Mouse (Mus musculus) hindbrain, postnatal 0 days (tissue): ENCODE data around the gene Tle3. TPM values are rescaled to one million over a fixed set of nuclear protein-coding genes. Genes with fewer than 3 reads are reported as not detected.

ENCODE experiments used
- ATAC-seq: fragments of 200-750 bp; cut with Nextera tagmentation; 2 replicates; pipeline ENCODE4 v1.8.0; 2017; ENCODE audit warnings: mild to moderate bottlenecking, moderate TSS enrichment, moderate library complexity
- DNase-seq: peaks from one replicate; pipeline ENCODE4 v3.0.0-alpha.2; 2015; ENCODE audit warnings: low spot score
- H3K27ac ChIP-seq: fragments of 300-500 bp; sonication (generic); 2 replicates; pipeline ENCODE4 v1.5.1; 2014; ENCODE audit warnings: mild to moderate bottlenecking
- H3K27me3 ChIP-seq: fragments of 300-500 bp; sonication (generic); 2 replicates; pipeline ENCODE4 v1.6.1; 2014; ENCODE audit warnings: low read length, mixed read lengths; ENCODE audit not compliant: insufficient read depth
- H3K36me3 ChIP-seq: fragments of 300-500 bp; sonication (generic); 2 replicates; pipeline ENCODE4 v1.6.1; 2014; ENCODE audit warnings: low read length, mixed read lengths; ENCODE audit not compliant: insufficient read depth
- H3K4me1 ChIP-seq: fragments of 300-500 bp; sonication (generic); 2 replicates; pipeline ENCODE4 v1.6.1; 2014; ENCODE audit warnings: antibody characterized with exemption, low read length, mixed read lengths; ENCODE audit not compliant: insufficient read depth
- H3K4me2 ChIP-seq: fragments of 300-500 bp; sonication (generic); 2 replicates; pipeline ENCODE4 v1.6.1; 2014; ENCODE audit warnings: low read depth, mild to moderate bottlenecking, low read length, moderate library complexity, mixed read lengths
- H3K4me3 ChIP-seq: fragments of 300-500 bp; sonication (generic); 2 replicates; pipeline ENCODE4 v1.5.1; 2014; ENCODE audit warnings: low read length
- H3K9ac ChIP-seq: fragments of 300-500 bp; sonication (generic); replicated peaks from 2 replicates; pipeline ENCODE4 v1.6.1; 2014; ENCODE audit warnings: mild to moderate bottlenecking, low read length, moderate library complexity, mixed read lengths
- H3K9me3 ChIP-seq: fragments of 300-500 bp; sonication (generic); 2 replicates; pipeline ENCODE4 v1.6.1; 2016; ENCODE audit warnings: low read length, mixed read lengths
- CTCF ChIP-seq: IDR thresholded peaks from 2 replicates; pipeline ENCODE4 v1.5.1; 2016; ENCODE audit warnings: antibody characterized with exemption, control low read depth, low read depth
- WGBS: fragments of 180-500 bp; shearing (Covaris S2); extraction: QIAGEN DNeasy Blood & Tissue Kit; methylation state at CpG from one replicate; pipeline ENCODE4 v1.1.7; 2014; 5-methylcytosine and 5-hydroxymethylcytosine counted together
- polyA plus RNA-seq: library from polyadenylated mRNA; unstranded; fragments of >200 nt; fragmentation: Nextera tagmentation; extraction: Ambion mirVana; gene quantifications from 2 replicates; pipeline ENCODE4 v1.2.1, GENCODE M21; 2015
- total RNA-seq: library from RNA; depleted of rRNA; stranded (reverse); fragments of >200 nt; gene quantifications from 2 replicates; pipeline ENCODE4 v1.2.3, GENCODE M21; 2014; rRNA removed

The Tle3 gene
- total RNA-seq = 74.1 and 81.3 TPM in 2 replicates
- polyA plus RNA-seq = 15.5 and 17.7 TPM in 2 replicates

DNA sequence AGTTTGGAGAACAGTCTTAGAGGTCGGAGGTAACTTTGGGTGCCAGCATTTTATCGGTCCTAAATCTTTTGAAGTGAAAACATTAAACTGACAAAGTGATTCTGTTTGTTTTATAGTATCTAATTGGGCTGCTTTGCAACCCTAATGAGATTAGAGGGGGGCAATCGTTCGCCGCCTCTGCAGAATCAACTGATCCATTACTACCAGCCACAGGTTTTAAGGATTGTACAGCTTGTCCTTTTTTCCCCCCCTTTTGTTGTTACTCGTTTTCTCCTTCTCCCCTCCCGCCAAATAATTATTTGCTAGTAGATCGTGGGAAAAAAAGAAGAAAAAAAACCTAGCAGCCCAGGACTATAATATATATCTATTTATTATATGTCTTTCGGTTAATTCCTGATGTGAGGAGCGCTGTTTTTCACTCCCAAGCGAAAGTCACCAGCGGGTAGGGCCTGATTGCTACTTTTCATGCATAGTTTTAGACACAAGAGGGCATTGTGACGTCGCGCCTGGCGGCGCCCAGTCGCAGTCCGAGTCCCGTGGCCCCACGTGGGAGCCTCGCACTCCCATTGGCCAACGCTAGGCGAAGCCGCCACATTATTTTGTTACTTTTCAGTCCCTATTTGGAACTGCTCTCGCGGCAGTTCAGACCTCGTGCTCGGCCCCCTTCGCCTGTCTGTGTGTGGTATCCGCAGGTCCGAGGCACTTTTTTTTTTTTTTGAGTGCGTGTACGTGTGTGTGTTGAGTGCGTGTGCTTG is at the start of gene Tle3:
Gene Tle3 (plus strand): TSS at position 612 of the 755 bp plus-strand sequence.
- Histone ChIP-seq H3K4me2 (peak within 1 kb of the TSS; percentile 75), H3K4me3 (peak within 1 kb of the TSS; percentile 83), H3K9ac (peak within 1 kb of the TSS; percentile 96), H3K36me3 (no peaks in the 10 kb centered on the region), H3K4me1 (peaks cover 36% of the 10 kb centered on the region), H3K27ac (peak within 1 kb of the TSS; percentile 93), H3K27me3 (no peaks in the 10 kb centered on the region), H3K9me3 (no peaks in the 10 kb centered on the region)
- ATAC-seq (peak; percentile 81), DNase-seq (peak; percentile 100)
- under 1% methylated on average over 35 of the region's 35 CpGs for WGBS
- peak; percentile 78 for TF ChIP-seq CTCF

DNA sequence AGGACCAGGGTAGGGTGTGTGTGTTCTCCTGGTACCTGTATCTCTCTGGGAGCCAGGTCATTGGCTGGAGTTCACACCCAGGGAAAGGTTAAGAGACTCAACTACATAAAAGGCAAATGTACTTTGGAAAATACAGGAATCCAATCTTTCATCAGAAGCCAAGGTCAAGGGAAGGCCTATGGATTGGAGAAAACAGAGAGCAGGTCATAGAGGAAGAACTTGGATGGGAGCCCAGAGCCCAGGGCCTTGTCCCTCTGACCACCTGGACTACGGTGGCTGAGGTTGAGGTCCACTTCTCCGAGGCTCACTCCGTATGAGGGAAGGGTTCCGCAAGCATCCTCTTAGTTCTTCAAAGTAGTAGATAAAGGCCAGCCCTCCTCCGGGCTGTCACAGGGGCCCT is 48.9 kb upstream of the Tle3 start:
- Histone ChIP-seq H3K36me3 (no peaks in the 10 kb centered on the region), H3K9me3 (no peaks in the 10 kb centered on the region), H3K4me1 (peaks cover 14% of the 10 kb centered on the region), H3K9ac (no peak overlapping the region), H3K27ac (no peak overlapping the region), H3K4me2 (no peak overlapping the region), H3K27me3 (no peaks in the 10 kb centered on the region), H3K4me3 (no peak overlapping the region)
- WGBS = 85% methylated on average over 5 of the region's 5 CpGs
- ATAC-seq (no peak), DNase-seq (no peak)
- no peak for TF ChIP-seq CTCF

DNA sequence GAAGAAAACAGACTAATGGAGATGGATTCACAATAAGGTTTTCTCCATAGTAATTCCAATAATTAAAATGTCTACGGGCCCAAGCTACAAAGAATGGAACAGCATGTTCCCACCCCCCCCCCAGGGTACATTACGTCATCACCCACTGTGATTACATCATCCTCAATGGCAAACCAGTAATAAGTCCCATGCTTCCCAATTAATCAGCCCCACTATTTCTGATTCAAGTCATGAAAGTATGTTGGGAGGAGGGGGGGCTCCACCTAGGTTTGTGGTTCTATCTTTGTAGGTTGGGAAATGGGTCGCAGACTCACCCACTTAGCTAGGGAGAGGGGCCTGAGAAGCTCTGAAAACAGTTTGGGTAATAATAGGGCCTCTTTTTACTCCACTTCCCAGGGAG is 48.3 kb upstream of the Tle3 start:
- H3K36me3 ChIP-seq = no peaks in the 10 kb centered on the region
- H3K9ac ChIP-seq = no peak overlapping the region; the same call in 1 of the 2 replicates
- no peaks in the 10 kb centered on the region for H3K27me3 ChIP-seq
- H3K9me3 ChIP-seq = no peaks in the 10 kb centered on the region
- peaks cover 14% of the 10 kb centered on the region for H3K4me1 ChIP-seq
- H3K4me3 ChIP-seq = no peak overlapping the region
- WGBS = 49% methylated on average over 3 of the region's 3 CpGs
- DNase-seq (no peak), ATAC-seq (no peak)
- H3K27ac ChIP-seq = no peak overlapping the region
- TF ChIP-seq CTCF = no peak
- no peak overlapping the region for H3K4me2 ChIP-seq

DNA sequence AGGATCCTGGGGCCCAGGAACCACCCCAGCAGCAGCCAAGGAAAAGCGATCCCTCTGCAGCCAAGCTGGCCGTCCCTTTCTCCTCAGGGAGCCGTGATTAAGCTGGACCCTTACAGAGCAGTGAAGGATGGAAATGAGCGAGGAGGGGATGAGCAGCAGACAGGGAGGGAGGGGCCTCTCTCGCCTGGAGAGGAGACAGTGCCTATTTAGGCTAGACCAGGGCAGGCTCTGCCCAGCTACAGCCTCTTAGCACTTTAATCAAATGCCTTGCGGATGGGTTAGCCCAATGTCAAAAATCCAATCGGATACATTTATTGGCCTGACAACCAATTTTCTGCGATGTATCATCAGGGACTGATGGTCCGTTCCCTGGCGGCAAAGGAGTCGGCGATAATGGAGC is 47.8 kb upstream of the Tle3 start:
- Histone ChIP-seq H3K4me3 (no peak overlapping the region), H3K4me1 (peaks cover 14% of the 10 kb centered on the region), H3K27ac (no peak overlapping the region), H3K36me3 (no peaks in the 10 kb centered on the region), H3K4me2 (no peak overlapping the region), H3K9me3 (no peaks in the 10 kb centered on the region), H3K27me3 (no peaks in the 10 kb centered on the region), H3K9ac (no peak overlapping the region; the same call in 1 of the 2 replicates)
- ATAC-seq = no peak
- no peak for DNase-seq
- no peak for TF ChIP-seq CTCF
- WGBS = 16% methylated on average over 12 of the region's 12 CpGs

DNA sequence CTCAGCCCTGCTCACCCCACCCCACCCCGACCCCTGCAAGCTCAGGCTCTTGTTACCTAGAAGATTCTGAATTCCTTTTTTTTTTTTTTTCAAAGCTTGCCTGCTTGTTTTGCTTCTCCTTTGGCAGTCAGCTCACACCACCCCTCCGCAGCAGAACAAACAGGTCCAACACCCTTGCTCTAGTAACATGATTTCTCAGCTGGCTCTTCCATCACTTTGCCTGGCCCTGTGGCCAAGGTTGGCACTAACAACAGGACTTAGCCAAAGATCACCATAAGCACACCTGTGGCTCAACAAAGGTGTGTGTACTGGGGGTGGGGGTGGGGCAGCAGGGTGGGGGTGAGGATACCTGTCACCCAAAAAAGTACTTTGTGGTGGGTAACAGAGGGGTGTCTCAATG is 47.2 kb upstream of the Tle3 start:
- H3K27ac ChIP-seq = no peak overlapping the region
- no peak for TF ChIP-seq CTCF
- ATAC-seq (no peak), DNase-seq (no peak)
- WGBS = 28% methylated on average over 2 of the region's 2 CpGs
- H3K4me3 ChIP-seq = no peak overlapping the region
- H3K36me3 ChIP-seq = no peaks in the 10 kb centered on the region
- no peak overlapping the region for H3K9ac ChIP-seq
- no peaks in the 10 kb centered on the region for H3K9me3 ChIP-seq
- no peaks in the 10 kb centered on the region for H3K27me3 ChIP-seq
- peaks cover 11% of the 10 kb centered on the region for H3K4me1 ChIP-seq
- no peak overlapping the region for H3K4me2 ChIP-seq

DNA sequence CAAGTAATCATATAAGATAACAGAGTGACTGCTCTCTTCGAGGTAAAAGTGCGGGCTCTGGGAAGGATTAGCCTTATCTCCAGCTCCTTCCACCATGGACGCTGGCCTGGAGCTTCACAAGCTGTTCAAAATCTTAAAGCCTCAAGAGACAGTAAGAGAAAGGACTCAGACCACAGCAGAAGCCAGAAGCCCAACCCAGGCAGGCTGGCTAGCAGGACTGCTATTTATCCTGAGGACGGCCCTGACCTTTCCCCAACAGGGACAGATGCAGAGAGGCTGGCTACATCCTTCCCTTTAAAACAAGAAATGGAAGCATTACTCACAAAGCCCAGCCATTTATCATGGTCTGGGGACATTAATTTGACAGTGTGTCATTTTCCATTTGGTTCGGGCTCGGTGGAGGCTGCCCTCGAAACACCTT is 46.2 kb upstream of the Tle3 start:
- no peaks in the 10 kb centered on the region for H3K27me3 ChIP-seq
- DNase-seq = peak; percentile 42
- H3K9me3 ChIP-seq = no peaks in the 10 kb centered on the region
- H3K4me3 ChIP-seq = no peak overlapping the region
- WGBS = 38% methylated on average over 7 of the region's 7 CpGs
- no peak overlapping the region for H3K4me2 ChIP-seq
- TF ChIP-seq CTCF = no peak
- H3K36me3 ChIP-seq = no peaks in the 10 kb centered on the region
- no peak overlapping the region for H3K27ac ChIP-seq
- 0 out of 2 replicates have a peak, but pooled peaks have one; percentile 11 for ATAC-seq
- no peak overlapping the region for H3K9ac ChIP-seq
- peaks cover 11% of the 10 kb centered on the region for H3K4me1 ChIP-seq

DNA sequence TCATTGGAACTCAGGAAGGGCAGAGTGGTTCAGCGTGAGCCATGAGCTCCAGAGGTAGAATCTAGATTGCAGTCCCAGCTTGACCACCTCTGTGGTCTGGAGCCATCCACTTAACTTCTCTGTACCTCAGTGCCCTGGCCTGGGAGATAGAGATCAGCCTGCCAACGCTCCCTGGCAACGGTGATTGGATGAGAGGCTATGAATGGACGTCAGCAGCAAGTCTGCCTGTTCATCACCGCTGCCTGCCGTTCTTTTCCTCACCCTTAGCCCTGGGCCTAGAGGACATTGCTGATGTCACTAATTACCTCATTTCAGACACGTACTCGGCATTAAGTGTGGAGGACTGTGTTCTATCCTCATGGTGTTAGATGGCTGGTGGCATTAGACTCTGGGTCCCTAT is 45.2 kb upstream of the Tle3 start:
- Histone ChIP-seq H3K9me3 (no peaks in the 10 kb centered on the region), H3K27me3 (no peaks in the 10 kb centered on the region)
- WGBS = 44% methylated on average over 8 of the region's 8 CpGs

More for the DNA sequence above, 45.2 kb upstream of the Tle3 start:
- Histone ChIP-seq H3K27ac (no peak overlapping the region), H3K4me3 (no peak overlapping the region), H3K4me1 (peaks cover 11% of the 10 kb centered on the region), H3K4me2 (no peak overlapping the region), H3K36me3 (no peaks in the 10 kb centered on the region), H3K9ac (no peak overlapping the region)
- no peak for TF ChIP-seq CTCF
- no peak for ATAC-seq
- DNase-seq = no peak
